Mouse (Mus musculus) forebrain, postnatal 0 days (tissue): ENCODE measurements around the gene Minpp1. TPM values are rescaled to one million over a fixed set of nuclear protein-coding genes. Genes with fewer than 3 reads are reported as not detected.
A peak's percentile ranks its signal among the peaks of the same experiment; 100 is the strongest.

ENCODE experiments used
- ATAC-seq: fragments of 200-750 bp; cut with Nextera tagmentation; 2 replicates; pipeline ENCODE4 v1.8.0; 2017; ENCODE audit warnings: mild to moderate bottlenecking, moderate library complexity
- DNase-seq: peaks from one replicate; pipeline ENCODE4 v3.0.0-alpha.2; 2015
- H3K27ac ChIP-seq: fragments of 300-500 bp; sonication (generic); 2 replicates; pipeline ENCODE4 v1.5.1; 2014; ENCODE audit warnings: low read depth, mild to moderate bottlenecking, antibody characterized with exemption, low read length, moderate library complexity, mixed read lengths
- H3K27me3 ChIP-seq: fragments of 300-500 bp; sonication (generic); 2 replicates; pipeline ENCODE4 v1.6.1; 2014; ENCODE audit warnings: mild to moderate bottlenecking, low read length, mixed read lengths; ENCODE audit not compliant: insufficient read depth
- H3K36me3 ChIP-seq: fragments of 300-500 bp; sonication (generic); 2 replicates; pipeline ENCODE4 v1.6.1; 2014; ENCODE audit warnings: mild to moderate bottlenecking, moderate library complexity; ENCODE audit not compliant: insufficient read depth
- H3K4me1 ChIP-seq: fragments of 300-500 bp; sonication (generic); 2 replicates; pipeline ENCODE4 v1.6.1; 2014; ENCODE audit warnings: antibody characterized with exemption; ENCODE audit not compliant: insufficient read depth
- H3K4me2 ChIP-seq: fragments of 300-500 bp; sonication (generic); 2 replicates; pipeline ENCODE4 v1.6.1; 2014; ENCODE audit warnings: low read depth, mild to moderate bottlenecking, moderate library complexity
- H3K4me3 ChIP-seq: fragments of 300-500 bp; sonication (generic); 2 replicates; pipeline ENCODE4 v1.5.1; 2014; ENCODE audit warnings: low read depth, low read length, mixed read lengths
- H3K9ac ChIP-seq: fragments of 300-500 bp; sonication (generic); 2 replicates; pipeline ENCODE4 v1.6.1; 2014; ENCODE audit warnings: mild to moderate bottlenecking
- H3K9me3 ChIP-seq: fragments of 300-500 bp; sonication (generic); 2 replicates; pipeline ENCODE4 v1.6.1; 2016; ENCODE audit warnings: low read length
- CTCF ChIP-seq: sonication (generic); IDR thresholded peaks from 2 replicates; pipeline ENCODE4 v1.5.1; 2016; ENCODE audit warnings: antibody characterized with exemption, control low read depth, low read depth
- WGBS: fragments of 180-500 bp; shearing (Covaris S2); extraction: QIAGEN DNeasy Blood & Tissue Kit; methylation state at CpG from one replicate; pipeline ENCODE4 v1.1.7; 2014; 5-methylcytosine and 5-hydroxymethylcytosine counted together
- polyA plus RNA-seq: library from polyadenylated mRNA; unstranded; fragments of >200 nt; fragmentation: Nextera tagmentation; extraction: Ambion mirVana; gene quantifications from 2 replicates; pipeline ENCODE4 v1.2.1, GENCODE M21; 2015
- total RNA-seq: library from RNA; depleted of rRNA; stranded (reverse); fragments of >200 nt; gene quantifications from 2 replicates; pipeline ENCODE4 v1.2.3, GENCODE M21; 2014

Minpp1 gene
- total and polyA plus RNA-seq, 2 experiments from 2014 or later: 58.6 to 84.8 TPM

- no peak for DNase-seq
- Histone ChIP-seq H3K9ac (no peak overlapping the region), H3K4me3 (no peak overlapping the region), H3K9me3 (no peaks in the 10 kb centered on the region), H3K4me2 (no peak overlapping the region), H3K36me3 (no peaks in the 10 kb centered on the region), H3K27ac (no peak overlapping the region), H3K4me1 (no peaks in the 10 kb centered on the region), H3K27me3 (no peaks in the 10 kb centered on the region)
- ATAC-seq: no peak
- TF ChIP-seq CTCF: no peak
These were observed 49.3 kb downstream of the Minpp1 start for GRCm38 (mm10) chr19:32534887-32535286.

- no peak overlapping the region for H3K4me2 ChIP-seq
- no peaks in the 10 kb centered on the region for H3K9me3 ChIP-seq
- no peak for ATAC-seq
- H3K4me1 ChIP-seq: no peaks in the 10 kb centered on the region
- no peak overlapping the region for H3K27ac ChIP-seq
- no peak for TF ChIP-seq CTCF
- H3K36me3 ChIP-seq: no peaks in the 10 kb centered on the region
- H3K27me3 ChIP-seq: no peaks in the 10 kb centered on the region
- DNase-seq: no peak
- H3K4me3 ChIP-seq: no peak overlapping the region
- no peak overlapping the region for H3K9ac ChIP-seq
- WGBS: 72% methylated on average over 9 of the region's 9 CpGs
These were observed 57.4 kb downstream of the Minpp1 start for GRCm38 (mm10) chr19:32542784-32543490.

- Histone ChIP-seq H3K4me2 (no peak overlapping the region), H3K4me1 (no peaks in the 10 kb centered on the region), H3K27me3 (no peaks in the 10 kb centered on the region), H3K27ac (no peak overlapping the region), H3K36me3 (no peaks in the 10 kb centered on the region), H3K4me3 (no peak overlapping the region), H3K9me3 (no peaks in the 10 kb centered on the region), H3K9ac (no peak overlapping the region)
- ATAC-seq: no peak
- WGBS: 86% methylated on average over 3 of the region's 3 CpGs
- no peak for TF ChIP-seq CTCF
- DNase-seq: no peak
These were observed 61.8 kb downstream of the Minpp1 start for GRCm38 (mm10) chr19:32547396-32547795.

GRCm38 (mm10) chr19:32548202-32548601, 62.6 kb downstream of the Minpp1 start:
- TF ChIP-seq CTCF: no peak
- Histone ChIP-seq H3K9ac (no peak overlapping the region), H3K9me3 (no peaks in the 10 kb centered on the region), H3K36me3 (no peaks in the 10 kb centered on the region), H3K27ac (no peak overlapping the region), H3K4me2 (no peak overlapping the region), H3K4me1 (no peaks in the 10 kb centered on the region), H3K4me3 (no peak overlapping the region), H3K27me3 (no peaks in the 10 kb centered on the region)
- DNase-seq (no peak), ATAC-seq (0 out of 2 replicates have a peak, but pooled peaks have one; percentile 32)
- WGBS: 72% methylated on average over 15 of the region's 15 CpGs

- TF ChIP-seq CTCF: no peak
- H3K27ac ChIP-seq: no peak overlapping the region
- H3K27me3 ChIP-seq: no peaks in the 10 kb centered on the region
- H3K9me3 ChIP-seq: no peaks in the 10 kb centered on the region
- no peaks in the 10 kb centered on the region for H3K36me3 ChIP-seq
- H3K4me3 ChIP-seq: no peak overlapping the region
- no peak overlapping the region for H3K4me2 ChIP-seq
- WGBS: 80% methylated on average over 5 of the region's 5 CpGs
- DNase-seq (no peak), ATAC-seq (no peak)
- no peak overlapping the region for H3K9ac ChIP-seq
- H3K4me1 ChIP-seq: no peaks in the 10 kb centered on the region
These were observed 64.9 kb downstream of the Minpp1 start for GRCm38 (mm10) chr19:32550446-32550845.

GRCm38 (mm10) chr19:32551442-32551841, 65.9 kb downstream of the Minpp1 start:
- Histone ChIP-seq H3K4me2 (no peak overlapping the region), H3K36me3 (no peaks in the 10 kb centered on the region), H3K9ac (no peak overlapping the region), H3K4me1 (no peaks in the 10 kb centered on the region), H3K27ac (no peak overlapping the region), H3K27me3 (no peaks in the 10 kb centered on the region), H3K4me3 (no peak overlapping the region), H3K9me3 (no peaks in the 10 kb centered on the region)
- no peak for TF ChIP-seq CTCF
- DNase-seq: no peak
- no peak for ATAC-seq
- WGBS: 61% methylated on average over 3 of the region's 3 CpGs

GRCm38 (mm10) chr19:32552106-32552505, 66.5 kb downstream of the Minpp1 start:
- TF ChIP-seq CTCF: no peak
- WGBS: 43% methylated on average over 1 of the region's 1 CpGs
- ATAC-seq (no peak), DNase-seq (no peak)
- Histone ChIP-seq H3K4me3 (no peak overlapping the region), H3K27me3 (no peaks in the 10 kb centered on the region), H3K9ac (no peak overlapping the region), H3K4me2 (no peak overlapping the region), H3K4me1 (no peaks in the 10 kb centered on the region), H3K9me3 (no peaks in the 10 kb centered on the region), H3K27ac (no peak overlapping the region), H3K36me3 (no peaks in the 10 kb centered on the region)
